Mouse (Mus musculus) forelimb bud, embryonic 11.5 days (tissue): Measurements from ENCODE around the gene Tmpo.

Source experiments
- DNase-seq: peaks from one replicate; pipeline ENCODE4 v3.0.0-alpha.2; 2012; ENCODE audit warnings: low read depth, low spot score

Tmpo gene

DNA sequence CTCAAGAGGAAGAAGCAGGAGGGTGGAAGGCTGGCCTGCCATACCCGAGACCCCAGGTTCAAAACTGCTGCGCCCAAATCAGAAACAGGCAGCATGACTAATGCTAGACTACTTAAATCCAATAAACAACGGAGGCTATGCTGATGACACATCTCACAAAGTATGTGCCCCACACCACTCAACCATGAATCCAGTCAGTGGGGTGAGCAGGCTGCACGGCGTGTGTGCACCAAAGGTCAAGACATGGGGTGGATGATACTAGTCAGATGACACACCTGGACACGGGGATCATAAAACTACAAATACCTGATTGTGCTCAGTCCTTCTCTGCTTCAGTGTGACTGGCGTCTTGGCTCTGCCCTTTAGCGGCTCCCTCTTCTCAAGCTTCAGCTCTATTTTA, 22.7 kb downstream of the Tmpo start:
- DNase-seq = no peak

DNA sequence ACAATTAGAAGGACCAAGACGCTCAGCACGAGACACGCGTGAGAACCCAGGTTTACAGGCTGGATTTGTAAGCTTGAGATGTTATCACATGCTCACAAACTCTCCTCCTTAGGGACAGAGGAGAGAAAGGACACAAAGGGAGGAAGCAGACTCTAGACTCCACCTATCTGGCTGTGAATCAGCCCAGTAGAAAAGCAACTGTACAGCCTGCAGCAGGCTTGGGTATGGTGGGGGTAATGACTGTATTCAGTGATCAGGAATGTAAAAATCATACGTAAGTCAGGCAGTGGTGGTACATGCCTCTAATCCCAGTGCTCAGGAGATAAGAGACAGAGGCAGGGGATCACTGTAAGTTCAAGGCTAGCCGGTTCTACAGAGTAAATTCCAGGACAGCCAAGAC, 24.8 kb downstream of the Tmpo start:
- no peak for DNase-seq

DNA sequence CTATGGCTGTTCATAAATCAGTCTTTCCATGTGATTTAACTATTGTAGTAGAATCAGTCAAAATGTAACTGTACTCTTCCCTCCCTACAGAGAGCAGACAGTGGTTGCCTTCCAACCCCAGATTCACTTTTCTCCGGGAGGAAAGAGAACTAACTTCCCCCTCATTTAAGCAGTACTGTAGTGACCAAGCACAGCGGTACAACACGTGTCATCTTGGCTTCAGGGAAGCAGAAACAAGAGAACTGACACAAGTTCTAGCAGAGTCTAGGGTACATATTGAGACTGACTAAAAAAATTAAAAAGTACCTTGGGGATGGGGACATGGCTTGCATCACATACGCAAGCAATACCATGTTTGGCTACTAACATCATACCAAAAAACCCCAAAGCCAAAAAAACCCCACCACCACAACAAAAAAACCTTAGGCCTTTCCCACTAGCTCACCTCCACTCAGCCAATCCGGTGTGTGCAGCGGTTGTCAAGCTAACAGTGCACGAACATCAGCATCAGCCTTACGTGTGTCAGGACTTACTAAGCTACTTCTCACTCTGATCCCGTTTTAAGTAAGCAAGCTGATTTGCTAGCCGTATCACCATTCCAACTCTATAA, 27.1 kb downstream of the Tmpo start:
- DNase-seq = no peak

DNA sequence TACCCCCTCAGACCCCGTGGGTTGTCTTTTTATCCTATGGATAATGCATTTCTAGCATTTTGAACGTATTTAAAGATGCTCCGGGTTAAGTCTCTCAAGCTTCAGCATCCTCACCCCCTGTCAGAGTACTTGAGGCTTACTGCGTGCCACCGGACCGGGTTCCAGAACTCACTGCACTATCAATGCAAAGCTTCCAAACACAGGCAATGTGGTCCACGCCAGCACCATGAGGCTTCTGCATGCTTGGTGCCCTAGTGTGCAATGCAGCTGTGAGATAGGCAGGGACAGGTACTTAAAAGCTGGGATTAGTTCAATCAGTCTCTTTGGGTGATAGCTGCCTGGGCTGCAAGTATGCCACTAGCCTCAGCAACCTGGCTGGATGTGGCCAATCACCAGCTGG, 35.7 kb downstream of the Tmpo start:
- no peak for DNase-seq

DNA sequence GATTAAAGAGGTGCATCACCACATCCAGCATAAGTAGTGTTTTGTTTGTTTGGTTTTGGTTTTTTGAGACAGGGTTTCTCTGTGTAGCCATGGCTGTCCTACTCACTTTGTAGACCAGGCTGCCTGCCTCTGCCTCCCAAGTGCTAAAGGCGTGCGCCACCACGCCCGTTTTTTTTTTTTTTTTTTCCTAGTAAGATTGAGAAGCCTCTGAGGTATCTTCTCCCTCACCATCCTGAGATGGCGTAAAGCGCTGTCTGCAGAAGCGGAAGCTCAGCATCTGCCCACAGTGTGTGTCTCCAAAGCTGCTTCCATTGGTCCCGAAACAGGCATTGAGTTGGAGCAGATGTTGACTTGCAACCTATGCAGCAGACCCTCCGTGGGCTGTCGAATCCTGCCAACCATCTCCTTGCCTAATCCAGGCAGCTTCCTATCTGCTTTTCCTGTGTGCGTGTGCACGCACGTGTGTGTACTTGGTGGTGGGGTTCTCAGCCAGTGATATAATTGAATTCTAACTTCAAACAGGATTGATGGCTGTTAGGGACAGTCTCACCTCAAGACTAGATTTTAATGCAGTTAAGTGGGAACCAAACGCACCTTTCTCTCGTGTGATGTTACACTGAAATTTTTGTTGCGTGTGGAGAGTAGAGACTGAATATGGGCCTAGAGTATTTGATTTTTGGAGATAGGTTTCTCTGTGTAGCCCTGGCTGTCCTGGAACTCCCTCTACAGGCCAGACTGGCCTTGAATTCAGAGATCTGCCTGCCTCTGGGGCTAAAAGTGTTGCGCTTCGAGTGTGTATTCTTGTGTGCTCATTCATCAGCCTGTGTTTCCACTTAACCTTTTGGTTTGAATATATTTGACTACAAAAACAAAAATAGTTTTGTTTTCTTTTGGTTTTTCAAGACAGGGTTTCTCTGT, 37.5 kb downstream of the Tmpo start:
- no peak for DNase-seq

DNA sequence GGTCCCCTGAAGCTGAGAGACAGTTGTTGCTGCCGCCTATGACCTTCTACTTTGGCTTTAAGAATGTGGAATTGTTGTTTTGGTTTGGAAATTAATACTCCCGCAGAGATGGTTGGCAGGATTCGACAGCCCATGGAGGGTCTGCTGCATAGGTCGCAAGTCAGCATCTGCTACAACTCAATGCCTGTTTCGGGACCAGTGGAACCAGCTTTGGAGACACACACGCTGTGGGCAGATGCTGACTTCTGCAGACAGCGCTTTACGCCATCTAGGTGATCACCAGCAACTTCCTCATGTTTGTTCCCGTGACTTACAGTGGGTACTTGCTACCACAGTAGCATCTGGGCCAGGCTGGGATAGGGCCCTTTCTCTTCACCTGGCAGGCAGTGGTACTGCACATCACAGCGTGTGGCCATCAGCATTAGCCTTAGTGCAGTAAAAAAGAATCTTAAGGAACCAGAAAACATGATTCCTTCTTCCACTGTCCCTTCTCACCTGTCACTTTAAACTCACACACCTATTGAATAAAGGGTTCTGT, 38.4 kb downstream of the Tmpo start:
- DNase-seq = no peak

DNA sequence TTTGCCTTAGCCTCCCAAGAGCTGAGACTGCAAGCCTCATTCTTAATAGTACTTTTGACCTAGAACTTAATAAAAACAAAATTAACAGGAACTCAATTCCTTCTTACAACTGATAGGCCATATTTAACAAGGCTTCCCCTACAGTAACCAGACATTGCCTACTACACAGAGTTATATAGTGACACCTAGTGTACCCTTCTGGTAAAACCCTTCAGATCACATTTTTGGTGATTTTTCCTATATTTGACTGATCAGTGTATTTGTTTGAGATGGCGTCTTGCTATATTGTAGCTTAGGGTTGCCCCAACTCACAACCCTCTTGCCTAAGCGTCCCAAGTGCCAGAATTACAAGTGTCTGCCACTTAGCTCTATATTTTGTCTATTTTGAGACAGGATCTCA, 39.6 kb downstream of the Tmpo start:
- DNase-seq = peak; percentile 53

DNA sequence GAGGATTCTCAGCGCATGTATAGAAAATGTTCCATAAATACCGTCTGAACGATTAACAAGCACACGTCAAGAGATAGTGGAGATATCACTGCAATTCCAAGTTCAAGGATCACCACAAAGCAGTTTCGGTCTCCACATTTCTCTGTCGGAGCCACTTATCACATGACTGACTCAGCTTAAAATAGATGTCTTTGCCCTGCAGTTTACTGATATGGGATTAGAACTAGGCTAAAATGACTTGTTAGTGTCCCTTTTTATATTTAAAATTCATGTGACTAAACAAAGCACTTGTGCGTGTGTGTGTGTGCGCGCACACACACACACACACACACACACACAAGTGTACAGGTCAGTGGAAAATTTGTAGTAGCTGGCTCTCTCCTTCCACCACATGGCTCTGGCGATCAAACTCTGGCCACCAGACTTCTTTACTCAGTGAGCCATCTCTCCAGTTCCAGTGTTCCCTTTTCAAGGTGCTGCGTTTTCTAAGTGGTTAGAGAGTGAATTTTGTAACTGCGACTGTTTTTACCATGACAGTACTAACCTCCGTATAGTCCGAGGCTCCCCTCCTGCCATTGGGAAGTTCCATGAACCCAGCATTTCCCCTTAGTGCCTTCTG, 41.9 kb downstream of the Tmpo start:
- DNase-seq = no peak

DNA sequence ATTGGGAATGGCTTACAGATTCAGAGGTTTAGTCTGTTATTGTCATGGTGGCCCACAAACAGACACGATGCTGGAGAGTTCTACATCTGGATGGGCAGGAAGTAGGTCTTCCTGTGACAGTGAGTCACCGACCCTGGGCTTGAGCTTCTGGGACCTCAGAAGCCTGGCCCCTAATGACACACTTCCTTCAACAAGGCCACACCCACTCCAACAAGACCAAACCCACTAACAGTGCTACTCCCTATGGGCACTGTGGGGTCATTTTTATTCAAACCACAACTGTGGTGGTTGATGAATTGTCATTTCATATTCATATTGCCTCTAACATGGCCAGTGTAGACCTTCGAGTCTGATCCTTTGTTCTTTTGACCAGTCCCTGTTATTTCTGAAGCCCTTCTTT, 42.8 kb downstream of the Tmpo start:
- no peak for DNase-seq

DNA sequence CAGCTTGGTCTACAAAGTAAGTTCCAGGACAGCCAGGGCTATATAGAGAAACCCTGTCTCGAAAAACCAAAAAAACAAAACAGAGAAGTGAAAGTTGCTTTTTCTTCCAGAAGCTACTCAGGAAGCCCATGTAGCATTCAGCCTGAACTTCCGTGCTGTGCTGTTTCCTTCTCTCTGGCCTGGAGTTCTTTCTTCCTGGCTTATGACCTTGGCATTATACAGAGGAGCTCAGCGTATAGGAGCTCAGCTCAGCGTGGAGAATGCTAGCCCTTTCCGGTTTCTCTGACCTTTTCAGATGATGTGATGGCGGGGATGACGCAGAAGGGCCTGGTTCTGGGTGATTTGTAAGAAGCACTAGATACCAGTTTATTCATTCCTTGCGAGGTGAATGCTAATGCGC, 43.7 kb downstream of the Tmpo start:
- DNase-seq = no peak

DNA sequence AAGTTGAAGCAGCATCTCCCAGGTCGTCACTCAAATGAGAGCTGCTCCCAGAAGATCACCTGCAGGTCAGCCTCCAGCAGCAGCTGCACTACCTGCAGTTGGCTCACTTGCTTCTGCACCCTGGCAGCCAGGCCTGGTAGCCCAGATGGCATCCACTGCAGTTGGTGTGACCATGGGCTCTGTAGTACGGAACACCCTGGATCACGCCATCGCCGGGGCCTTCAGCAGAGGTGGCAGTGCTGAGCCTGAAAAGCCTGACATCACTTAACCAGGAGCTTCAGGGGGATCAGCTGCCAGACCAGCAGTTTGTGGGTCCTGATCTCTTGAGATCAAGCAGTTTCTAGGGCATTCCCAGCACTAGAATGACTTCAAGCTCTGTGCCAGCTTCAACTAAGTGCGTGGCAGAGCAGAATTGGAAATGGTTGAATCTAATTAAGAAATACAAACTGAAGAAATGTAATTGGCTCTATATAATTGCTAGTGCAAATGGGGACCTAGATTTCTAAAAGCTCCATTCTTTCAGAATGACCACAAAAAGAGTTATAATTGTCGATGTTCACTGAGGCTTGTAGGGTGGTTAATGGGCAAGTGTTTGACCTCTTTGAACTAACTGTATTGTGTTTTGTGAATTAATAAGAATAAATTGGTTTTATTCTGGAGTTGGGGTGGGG, 45.7 kb downstream of the Tmpo start:
- DNase-seq = no peak

DNA sequence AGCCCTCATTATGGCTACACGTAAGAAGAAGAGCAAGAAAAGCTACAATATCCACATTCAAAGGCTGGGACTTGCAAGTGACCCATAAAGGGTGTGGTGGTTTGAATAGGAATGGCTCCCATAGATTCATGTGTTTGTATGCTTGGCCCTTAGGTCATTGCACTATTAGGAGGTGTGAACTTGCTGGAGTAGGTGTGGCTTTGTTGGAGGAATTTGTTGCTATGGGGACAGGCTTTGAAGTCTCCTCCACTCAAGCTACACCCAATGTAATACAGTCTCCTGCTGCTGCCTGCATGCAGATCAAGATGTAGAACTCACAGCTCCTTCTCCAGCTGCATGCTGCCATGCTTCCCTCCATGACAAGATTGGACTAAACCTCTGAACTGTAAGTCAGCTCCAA, 49.5 kb downstream of the Tmpo start:
- DNase-seq = no peak

DNA sequence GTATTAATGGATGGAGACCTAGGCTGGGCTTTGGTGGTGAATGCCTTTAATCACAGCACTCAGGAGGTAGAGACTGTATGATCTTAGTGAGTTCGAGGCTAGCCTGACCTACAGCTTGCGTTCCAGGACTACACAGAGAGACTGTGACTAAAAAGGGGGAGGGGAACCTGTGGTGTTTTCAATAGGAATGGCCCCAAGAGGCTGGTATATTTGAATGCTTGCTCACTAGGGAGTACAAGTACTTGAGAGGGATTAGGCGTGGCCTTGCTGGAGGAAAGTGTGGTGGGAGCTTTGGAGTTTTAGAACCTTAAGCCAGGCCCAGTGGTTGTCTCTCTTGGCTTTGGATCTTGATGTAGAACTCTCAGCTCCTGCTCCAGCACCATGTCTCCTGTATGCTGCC, 50.3 kb downstream of the Tmpo start:
- DNase-seq = no peak

DNA sequence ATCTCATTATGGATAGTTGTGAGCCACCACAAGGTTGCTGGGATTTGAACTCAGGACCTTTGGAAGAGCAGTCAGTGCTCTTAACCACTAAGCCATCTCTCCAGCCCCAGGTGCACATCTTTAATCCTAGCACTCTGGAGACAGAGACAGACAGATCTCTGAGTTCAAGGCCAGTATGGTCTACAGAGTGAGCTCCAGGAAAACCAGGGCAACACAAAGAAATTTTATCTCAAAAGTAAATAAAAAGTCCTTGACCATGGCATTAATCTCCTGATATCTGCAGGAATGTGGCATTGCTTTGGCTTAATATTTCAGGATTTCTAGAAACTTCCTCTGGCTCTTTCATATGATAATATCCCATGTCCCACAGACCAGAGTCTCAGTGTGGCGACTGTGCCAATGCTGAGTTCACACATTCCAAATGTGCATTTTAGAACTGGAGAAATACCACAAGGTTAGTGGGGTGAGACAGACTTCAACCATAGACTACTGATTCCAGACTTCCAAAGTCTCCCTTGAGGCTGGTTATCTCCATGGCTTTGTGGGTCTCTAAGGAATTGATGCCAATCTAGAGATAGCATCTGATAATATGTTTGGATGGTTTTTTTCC, 52.5 kb downstream of the Tmpo start:
- no peak for DNase-seq

DNA sequence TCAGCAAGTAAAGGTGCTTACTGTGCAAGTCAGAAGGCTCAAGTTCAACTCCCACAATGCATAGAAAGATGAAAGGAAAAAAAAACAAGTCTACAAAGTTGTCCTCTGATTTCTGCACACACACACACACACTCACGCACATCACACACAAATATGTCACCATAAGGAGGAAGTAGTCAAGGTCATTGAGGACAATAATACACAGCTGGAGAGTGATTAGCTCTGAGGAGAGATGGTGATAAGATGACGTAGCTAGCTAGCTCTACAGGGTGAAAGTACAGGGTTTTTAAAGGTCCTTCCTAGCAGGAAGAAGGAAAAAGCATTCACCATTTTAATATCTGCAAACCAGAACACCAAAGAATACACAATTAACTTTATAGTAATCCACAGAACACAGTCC, 53.7 kb downstream of the Tmpo start:
- DNase-seq = no peak

DNA sequence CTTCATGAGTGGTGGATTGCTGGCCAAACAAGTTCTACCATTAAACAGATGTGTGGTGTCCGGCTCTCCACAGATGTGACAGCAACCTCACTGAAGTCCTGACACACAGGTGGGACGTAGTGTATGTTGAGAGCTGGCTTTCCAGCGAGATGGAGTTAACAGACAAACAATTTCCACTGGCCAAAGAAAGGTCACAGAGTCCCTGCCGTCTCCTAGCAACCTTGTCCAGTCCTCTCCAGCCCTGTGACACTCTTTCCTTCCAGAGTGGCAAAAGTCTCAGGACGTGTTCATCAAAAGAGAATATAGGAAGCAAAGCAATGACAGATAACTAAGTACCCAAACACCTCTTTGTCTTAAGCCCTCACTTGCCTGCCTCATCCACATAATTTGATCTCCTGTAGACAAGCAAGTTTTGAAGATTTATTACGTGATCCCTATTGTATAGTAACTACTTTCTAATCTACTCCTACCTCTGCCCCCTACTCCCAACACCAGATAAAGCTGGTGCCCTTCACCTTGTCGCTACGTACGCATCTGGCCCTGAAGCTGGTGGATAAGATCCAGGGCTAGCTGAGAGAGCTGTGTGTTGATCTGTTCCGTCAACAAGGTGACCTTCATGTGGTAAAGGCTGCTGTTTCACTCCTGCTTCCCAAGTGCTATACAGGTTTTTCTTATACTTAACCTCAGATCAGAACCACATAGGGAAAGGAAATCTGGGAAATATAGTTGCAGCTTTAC, 54.3 kb downstream of the Tmpo start:
- DNase-seq = no peak

DNA sequence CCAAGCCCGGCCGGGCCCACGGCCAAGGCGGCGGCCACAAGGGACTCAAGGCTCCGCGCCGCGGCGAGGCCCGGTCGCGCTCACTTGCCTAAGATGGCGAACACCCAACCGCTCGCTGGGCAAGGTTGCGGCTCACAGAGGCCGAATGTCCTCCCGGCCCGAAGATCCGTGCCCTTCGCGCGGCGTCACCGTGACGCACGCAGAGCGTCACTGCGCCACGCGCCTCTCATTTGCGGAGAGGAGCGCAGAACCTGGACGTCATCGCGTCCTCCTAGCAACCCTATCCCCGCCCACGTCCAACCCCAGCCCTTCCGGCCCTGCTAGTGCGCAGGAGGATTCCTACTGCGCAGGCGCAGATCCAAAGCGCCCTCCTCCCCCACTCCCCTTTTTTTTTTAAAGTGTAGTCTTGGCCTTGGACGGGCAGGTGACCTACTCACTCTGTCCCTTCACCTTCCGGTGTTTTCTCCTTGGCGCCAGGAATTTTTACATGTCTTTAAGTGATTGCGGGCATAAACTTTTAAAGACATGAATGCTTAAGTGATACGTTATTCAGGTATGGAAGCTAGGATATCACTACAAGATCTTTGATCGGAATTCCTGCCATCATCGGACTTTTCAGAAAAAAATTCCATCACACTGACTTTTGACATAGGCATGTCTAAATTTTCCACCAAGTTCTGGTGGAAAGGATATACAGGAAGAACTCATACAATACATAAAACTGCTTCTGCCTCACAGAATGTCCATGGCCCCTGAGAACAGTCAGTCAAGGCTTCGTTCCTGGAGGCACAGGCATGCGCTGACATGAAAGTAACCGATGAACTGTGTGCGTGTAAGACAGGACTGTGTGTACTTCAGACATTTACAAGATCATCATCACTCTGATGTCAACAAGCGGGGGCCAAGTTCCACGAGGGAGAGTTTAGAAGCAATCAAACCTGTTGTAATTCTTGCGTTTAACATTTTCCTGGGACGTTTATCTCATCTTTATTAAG, 57.0 kb downstream of the Tmpo start, which contains the start of gene Slc25a3:
Gene Slc25a3 (minus strand): TSS at position 232 of the 995 bp plus-strand sequence.
- peak; percentile 100 for DNase-seq

DNA sequence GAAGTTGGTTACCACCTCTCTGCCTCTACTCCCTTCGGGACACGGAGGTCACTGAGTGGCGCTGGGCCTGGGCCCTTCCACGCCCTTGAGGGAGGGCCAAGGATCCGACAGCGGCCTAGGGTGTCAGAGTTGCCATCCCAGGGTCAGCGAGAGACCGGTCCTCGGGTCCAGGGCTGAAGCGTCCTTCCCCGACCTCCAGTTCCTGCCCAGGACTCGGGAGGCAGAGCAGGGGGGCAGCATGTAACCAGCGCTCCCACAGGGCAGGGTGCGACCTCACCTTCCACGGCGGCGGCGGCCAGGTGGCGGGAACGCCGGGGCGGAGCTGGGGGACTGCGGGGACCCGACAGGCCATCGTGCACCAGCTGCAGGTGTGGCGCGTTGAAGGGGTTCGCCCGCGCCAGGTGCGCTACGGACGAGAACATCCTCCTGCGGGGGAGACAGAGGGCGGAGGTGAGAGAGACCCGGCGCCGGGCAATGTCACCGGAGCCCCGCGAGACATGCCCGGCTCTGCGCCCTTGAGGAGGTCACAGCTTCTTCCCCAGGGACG, 57.8 kb downstream of the Tmpo start:
- no peak for DNase-seq

DNA sequence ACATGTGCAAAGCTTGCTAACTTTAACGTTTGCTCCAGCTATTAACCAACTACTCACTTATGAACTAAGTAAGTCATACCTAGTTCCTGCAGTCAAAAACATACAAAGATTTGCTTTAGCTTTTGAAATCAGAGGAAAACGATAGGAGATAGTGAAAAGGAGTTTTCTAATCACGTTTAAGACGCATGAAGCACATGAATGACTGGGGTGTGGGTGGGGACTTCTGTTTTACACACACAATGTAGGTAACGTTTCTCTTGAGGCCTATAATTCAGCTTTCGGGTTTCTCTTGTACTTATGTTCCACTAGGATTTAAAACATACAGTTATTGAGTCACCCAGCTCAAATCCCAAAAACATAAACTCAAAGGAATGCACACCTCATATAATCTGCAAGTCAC, 58.5 kb downstream of the Tmpo start:
- no peak for DNase-seq
